Mouse (Mus musculus) gastrocnemius, adult 18-20 months (tissue): ENCODE measurements at regions not wholly inside any gene's neighbourhood (a gene's known extent, or its start where the extent isn't known, plus 50 kb on each side); places are given as distances from the start of the nearest gene placed in this dataset.

Experiments
- DNase-seq: peaks from one replicate; pipeline ENCODE4 v3.0.0; 2021; ENCODE audit warnings: low spot score

DNA sequence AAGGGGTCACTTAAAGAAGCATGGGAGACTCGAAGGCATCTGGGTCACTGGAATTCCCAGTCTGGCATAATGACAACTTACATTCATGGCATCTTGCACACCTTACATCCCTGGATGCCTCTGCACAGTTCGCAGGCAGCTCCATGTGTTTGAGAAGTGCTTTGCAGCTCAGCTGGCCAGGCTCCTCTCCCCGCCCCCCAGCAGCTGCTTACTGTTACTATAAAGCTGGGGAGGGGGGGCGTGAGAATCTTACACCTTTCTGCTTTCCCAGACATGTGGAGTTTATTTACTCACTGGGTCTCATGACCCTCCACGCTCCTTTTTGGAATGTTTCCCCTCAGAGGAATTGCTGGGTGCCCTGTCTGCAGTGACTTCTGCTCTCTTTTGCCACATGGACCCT is 299.4 kb downstream of the Gadd45g start:
- no peak for DNase-seq

- DNase-seq, result no peak
These were observed 303.8 kb downstream of the Gadd45g start for GRCm38 (mm10) chr13:52150281-52150680.

DNA sequence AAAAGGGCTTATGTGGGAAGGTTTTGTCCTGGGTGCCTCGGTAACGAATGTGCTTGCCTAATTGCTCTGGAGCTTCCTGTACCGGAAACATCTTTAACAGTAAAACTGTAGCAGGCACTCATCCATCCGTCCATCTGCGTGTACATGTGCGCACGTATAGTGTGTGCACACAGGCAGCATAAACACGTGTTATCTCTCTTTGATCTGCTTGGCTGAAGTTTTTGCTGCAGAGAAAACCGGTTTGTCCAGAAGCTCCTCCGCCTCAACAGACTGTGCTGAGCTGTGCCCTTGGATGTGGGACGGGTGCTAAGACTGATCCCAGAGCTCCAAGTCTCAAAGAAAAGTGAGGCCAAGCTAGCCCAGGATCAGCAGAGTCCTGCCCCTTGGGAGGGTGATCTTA is 305.3 kb downstream of the Gadd45g start:
- no peak for DNase-seq

DNA sequence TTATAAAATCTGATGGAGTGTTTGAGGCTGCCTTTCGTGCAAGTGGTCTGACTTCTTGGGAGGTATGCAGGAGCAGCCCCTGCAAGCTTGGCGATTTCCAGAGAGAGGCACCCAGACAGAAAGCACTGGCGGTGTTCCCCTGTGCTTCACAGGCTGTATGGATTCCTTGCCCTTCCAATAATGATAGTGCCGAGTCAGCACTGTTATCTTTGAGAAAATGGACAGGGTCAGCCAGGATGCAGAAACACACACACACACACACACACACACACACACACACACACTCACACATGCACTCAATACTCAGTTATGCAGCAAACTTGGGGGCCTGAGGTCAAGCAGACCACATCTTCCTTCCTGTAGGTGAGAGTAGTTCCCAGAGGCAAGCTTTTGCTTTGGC is 305.7 kb downstream of the Gadd45g start:
- DNase-seq, result no peak

DNA sequence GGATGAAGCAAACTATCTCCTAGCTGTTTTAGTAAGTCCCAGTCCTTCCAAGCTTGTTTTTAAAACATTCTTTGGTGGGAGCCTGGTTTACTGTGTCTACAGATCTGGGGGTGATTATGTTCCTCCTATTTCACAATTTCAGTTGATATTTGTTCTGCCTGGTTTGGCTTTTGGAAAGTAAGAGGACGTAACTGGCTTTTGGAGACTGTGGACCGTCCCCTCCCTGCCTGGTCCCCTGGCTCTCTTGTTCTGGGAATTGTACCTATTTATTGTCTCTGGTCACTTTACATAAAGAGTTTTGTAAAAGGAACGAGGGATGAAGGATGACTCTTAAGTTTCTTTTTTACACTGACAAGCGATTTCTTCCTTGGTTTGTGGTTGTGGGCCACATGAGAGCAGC is 306.6 kb downstream of the Gadd45g start:
- no peak for DNase-seq

DNA sequence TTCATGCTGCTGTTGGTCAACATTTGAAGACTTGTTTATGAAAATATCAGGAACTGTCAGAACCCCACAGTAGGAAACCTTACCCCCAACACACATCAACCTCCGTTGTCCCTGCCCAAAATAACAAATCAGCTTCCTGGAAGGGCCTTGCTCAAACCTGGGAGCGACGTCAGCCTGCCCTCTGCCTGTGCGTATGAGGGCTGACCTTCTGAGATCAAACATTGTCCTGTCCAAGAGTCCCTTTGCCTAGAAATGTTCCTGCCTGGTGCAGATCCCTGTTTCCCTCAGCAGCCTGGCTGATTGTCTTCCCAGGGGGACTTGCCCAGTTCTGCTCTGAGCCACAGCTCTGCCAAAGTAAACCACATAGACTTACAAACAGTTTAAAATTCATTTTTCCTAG is 307.1 kb downstream of the Gadd45g start:
- DNase-seq, result peak; percentile 46

DNA sequence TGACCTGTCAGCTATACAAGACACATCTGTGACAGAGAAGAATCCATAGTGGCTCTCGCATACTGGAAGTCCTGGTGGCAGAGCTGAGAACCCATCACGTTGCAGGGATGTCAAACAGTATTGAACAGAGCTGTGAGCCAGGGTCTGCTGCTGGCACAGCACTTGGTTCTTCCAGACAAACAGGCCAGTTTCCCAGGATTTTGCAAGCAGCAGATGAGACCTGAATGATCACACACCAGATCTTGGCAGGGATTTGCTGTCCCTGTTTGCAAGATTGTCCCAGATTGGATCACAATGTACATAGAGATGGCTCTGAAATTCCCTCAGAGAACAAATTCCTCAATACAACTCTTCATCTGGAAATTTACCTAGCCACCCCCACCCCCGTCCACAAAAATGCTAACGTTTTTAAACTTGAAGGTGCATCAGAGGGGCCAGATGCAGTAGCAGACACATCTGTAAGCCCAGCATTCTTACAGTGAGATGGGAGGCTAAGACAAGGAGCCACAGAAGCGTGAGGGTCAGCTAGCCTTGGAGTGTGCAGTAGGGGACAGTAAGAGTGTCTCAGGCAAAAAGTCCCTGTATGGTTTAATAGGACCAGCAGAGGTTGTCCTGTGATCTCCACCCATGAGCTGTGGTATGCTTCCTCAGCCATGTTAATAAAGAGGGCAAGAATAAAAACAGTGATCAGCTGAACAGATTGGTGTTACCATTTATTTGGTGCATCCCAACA is 307.8 kb downstream of the Gadd45g start:
- DNase-seq, result no peak

DNA sequence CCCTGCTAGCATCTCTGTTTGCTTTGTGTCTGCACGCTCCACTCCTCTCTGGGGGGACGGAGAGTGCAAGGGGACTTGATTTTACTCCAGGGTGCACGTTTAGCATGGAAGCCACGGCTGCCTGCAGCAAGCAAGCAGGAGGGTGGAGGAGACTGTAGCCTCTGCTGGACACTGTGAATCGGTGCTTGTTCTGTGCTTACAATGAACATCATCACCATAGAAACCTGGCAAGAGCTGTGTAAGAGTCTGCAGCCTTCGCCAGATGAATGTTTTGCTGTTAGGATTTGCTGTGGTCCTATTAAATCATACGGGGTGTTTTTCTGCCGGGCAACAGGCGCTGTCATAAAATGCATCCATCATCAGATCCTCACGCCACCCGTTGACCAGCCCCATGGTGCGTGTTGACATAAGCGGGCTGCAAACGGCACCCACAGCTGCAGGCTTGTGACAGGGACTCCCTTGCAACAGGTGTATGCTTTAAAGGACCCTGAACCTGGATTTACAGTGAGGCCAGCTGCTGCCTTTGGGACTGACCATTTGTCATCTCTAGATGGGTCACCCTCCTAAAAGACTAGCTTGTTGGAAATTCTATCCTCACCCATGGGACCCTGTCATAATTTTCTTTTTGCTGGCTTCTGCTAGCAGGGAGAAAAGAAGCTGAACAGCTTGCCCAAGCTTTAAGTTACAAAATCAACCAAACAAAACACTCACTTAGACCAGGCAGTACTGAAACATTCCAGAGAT is 308.5 kb downstream of the Gadd45g start:
- peak; percentile 54 for DNase-seq

DNA sequence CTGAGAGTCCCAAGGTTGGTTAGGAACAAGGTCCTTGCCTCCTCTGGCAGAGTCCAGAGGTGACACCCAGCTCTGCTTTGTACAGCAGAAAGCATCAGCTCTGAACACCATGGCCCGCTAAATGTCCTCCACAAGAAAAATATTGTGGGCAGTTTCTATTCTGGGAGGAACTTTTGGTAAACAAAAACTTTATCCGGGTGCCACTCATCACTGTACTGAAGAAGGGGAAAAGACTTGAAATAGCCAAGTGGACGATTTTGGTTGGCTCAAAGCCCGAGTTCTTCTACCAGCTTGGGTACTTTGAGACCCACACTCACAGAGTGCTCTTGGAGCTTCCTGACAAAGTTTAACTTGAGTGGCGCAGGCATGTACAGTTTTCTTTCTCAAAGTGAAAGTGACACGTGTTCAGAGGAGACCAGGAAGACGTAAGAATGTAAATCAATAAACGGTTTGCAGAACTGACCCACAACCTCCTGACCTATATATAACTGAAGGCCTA is 309.2 kb downstream of the Gadd45g start:
- DNase-seq, result no peak

- DNase-seq, result peak; percentile 30
These were observed 316.2 kb downstream of the Gadd45g start for GRCm38 (mm10) chr13:52162676-52163075.

GRCm38 (mm10) chr13:52165531-52165930 is 319.1 kb downstream of the Gadd45g start:
- DNase-seq, result no peak

DNA sequence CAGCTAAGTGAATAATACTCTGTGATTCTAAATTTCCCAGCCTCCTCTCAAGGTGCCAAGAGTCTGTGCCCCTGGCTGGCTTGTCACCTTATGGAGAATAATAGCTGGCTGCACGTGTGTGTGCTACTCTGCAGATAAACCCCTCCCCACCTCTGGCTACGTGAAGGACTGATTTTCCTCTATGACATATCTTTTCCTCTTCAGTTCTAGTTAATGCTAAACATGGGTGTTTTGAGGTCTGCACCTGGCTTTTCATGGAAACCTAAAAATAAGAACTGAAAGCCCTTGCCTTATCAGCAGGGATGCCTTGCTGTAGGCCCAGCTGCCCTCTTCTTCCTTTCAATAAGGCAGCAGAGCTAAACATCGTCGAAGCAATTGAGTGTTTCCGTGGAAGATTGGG is 321.5 kb downstream of the Gadd45g start:
- no peak for DNase-seq

- DNase-seq, result peak; percentile 55
These were observed 326.3 kb downstream of the Gadd45g start for GRCm38 (mm10) chr13:52172706-52173346.

- DNase-seq, result no peak
These were observed 329.2 kb downstream of the Gadd45g start for GRCm38 (mm10) chr13:52175665-52176064.

- DNase-seq, result no peak
These were observed 333.5 kb downstream of the Gadd45g start for GRCm38 (mm10) chr13:52179977-52180376.

DNA sequence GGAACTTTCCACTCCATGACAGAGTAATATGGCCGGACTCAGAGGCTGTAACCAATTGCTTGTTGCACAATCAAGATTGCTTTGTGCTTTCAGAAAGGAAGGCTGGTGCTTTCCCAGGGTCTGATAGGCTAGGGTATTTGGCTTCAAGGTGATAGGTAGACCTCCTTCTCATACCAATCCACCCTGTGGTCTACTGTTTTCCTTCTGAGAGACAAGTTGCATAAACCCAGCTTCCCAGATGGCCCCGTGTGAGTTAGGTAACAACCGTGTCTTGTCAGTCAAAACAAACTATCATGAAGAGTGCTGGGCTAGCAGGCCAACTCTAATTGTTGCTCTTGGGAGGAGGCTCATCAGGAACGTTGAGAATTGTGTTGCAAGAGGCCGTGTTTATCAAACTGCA is 337.2 kb downstream of the Gadd45g start:
- DNase-seq, result no peak

GRCm38 (mm10) chr13:52185574-52185973 is 339.1 kb downstream of the Gadd45g start:
- DNase-seq, result no peak

DNA sequence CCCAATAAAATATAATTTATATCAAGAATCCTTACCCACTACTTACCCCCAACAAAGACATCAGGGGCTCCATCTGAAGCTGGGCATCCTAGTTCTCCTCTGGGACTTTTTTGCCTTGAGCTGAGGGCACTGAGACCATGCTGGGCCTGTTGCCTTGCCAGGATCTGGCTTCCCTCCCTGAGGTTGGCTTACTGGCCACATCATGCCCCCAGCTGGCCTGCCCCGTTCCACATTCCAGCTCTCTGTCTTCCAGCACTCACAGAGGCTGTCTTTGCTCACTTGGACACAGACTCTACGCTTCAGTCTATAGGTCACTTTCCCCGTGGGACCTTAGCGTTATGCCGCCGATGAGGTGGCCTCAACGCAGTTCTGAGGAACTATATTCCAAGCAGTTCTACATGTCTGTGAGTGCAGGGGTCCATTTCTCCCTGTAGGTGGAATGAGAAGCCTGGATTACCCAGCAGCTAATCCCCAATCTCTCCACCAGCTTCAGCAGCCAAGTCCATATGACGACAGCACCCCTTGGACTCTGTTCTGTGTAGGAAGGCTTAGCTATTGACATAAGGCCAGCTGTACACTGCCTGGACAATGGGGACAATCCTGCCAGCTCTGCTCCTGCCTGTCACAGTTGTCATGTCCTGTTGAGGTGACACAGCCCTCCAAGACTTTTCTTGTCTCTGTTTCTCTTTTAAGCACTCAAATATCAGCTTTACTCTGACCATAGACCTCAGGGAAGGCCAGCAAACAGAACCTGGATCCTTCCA is 341.5 kb downstream of the Gadd45g start:
- DNase-seq, result peak; percentile 56

DNA sequence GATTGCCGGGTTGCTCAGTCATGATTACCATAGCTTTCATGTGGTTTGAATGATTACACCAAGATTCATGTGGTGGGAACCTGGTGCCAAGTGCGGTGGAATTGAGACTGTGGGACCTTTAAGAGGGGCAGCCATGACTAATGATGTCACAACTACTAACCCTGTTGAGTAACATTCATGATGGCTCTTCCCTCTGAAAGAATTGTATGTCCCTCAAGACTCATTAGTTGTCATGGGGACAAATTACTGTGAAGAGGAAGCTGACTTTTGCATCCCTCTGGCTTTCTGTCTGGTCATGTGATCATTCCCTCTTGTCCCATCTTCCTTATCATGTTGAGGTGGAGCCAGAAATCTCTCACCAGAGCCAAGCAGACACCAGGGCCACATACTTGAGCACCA is 342.1 kb downstream of the Gadd45g start:
- DNase-seq, result peak; percentile 32

GRCm38 (mm10) chr13:52189382-52189923 is 341.6 kb downstream of the Diras2 start:
- DNase-seq, result no peak

- no peak for DNase-seq
These were observed 340.8 kb downstream of the Diras2 start for GRCm38 (mm10) chr13:52190256-52190655.
